Comparison of ENCODE assay signal across 9 mouse cellular contexts in the genomic region with DNA sequence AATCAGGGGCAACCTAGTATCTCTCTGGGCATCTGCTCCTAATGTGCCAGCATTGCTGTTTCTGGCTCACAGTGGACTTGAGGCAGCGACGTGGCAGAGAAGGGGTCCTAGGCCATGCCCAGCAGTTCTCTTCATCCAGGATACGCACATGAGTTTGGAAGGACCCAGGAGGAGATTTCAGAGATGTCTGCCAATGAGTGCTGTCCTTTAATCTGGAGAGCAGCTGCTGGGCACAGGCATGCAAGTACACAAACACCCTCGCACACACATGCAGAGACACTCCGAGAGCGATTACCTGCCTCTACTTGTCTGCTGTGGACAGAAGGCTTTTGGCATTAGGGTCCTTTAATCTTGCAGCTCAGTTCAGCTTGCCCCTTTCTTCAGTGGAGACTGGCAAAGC. TPM values are rescaled to one million over a fixed set of nuclear protein-coding genes. Genes with fewer than 3 reads are reported as not detected.
DNase-seq lines count a peak whose midpoint lies in the region; ATAC-seq and TF ChIP-seq lines count a peak whose summit lies in the region.
"Had no signal": no experiment of that assay in that cellular context is flagged by ENCODE, and none has a peak within 500 bp of the region (broad histone marks: within the 10 kb centered on the region; RNA-seq: fewer than 3 reads in every experiment).

A gene (plus strand): TSS at position 343 of the 400 bp plus-strand sequence.

- no peak for DNase-seq in neural tube, embryonic 11.5 days (ENCODE audit: low spot score)
- no peak for DNase-seq in neural tube, embryonic 10.5 days (ENCODE audit: extremely low spot score, low spot score)
- no peak for DNase-seq in heart, postnatal 25 days (ENCODE audit: low spot score)
- no peak for DNase-seq in urinary bladder, postnatal 4 days (ENCODE audit: low spot score in 2 of 2)
- DNase-seq in frontal cortex, postnatal 10 days (ENCODE audit: low spot score in 2 of 2), result no peak

- 0 out of 2 replicates have a peak within 1 kb of the TSS, but pooled peaks have one; percentile 8 for H3K27ac ChIP-seq in neural tube, embryonic 11.5 days (ENCODE audit: low read depth, low read length)
- H3K27ac ChIP-seq in embryonic fibroblast, embryonic 13.5 days (ENCODE audit: insufficient read depth, low read length), result no peak within 1 kb of the TSS
- no peak within 1 kb of the TSS for H3K27ac ChIP-seq in stomach, embryonic 14.5 days (ENCODE audit: low read length)

- H3K9ac ChIP-seq in neural tube, embryonic 11.5 days (ENCODE audit: low read length), result no peak within 1 kb of the TSS
- no peak within 1 kb of the TSS for H3K9ac ChIP-seq in stomach, embryonic 14.5 days (replicated peaks; ENCODE audit: low read depth, low read length)

- H3K36me3 ChIP-seq in neural tube, embryonic 11.5 days (ENCODE audit: control insufficient read depth, insufficient read depth, low read length), result no peaks in the 10 kb centered on the region
- H3K36me3 ChIP-seq in stomach, embryonic 14.5 days (ENCODE audit: control insufficient read depth, insufficient read depth, low read length), result no peaks in the 10 kb centered on the region

- 85% methylated on average over 6 of the region's 6 CpGs for WGBS in neural tube, embryonic 11.5 days
- WGBS in stomach, embryonic 14.5 days, result 77% methylated on average over 6 of the region's 6 CpGs

- H3K4me3 ChIP-seq in neural tube, embryonic 11.5 days (ENCODE audit: low read depth, low read length), result no peak within 1 kb of the TSS
- no peak within 1 kb of the TSS for H3K4me3 ChIP-seq in embryonic fibroblast, embryonic 13.5 days (ENCODE audit: insufficient read depth, low read length)
- no peak within 1 kb of the TSS for H3K4me3 ChIP-seq in stomach, embryonic 14.5 days (ENCODE audit: low read depth, low read length)

- H3K9me3 ChIP-seq in neural tube, embryonic 11.5 days (ENCODE audit: control insufficient read depth, low read length), result no peaks in the 10 kb centered on the region
- H3K9me3 ChIP-seq in stomach, embryonic 14.5 days (ENCODE audit: control insufficient read depth, low read depth, low read length), result no peaks in the 10 kb centered on the region

- H3K4me2 ChIP-seq in neural tube, embryonic 11.5 days (ENCODE audit: low read depth), result no peak within 1 kb of the TSS
- H3K4me2 ChIP-seq in stomach, embryonic 14.5 days (replicated peaks; ENCODE audit: low read depth, low read length), result no peak within 1 kb of the TSS
- H3K4me2 ChIP-seq: midbrain, embryonic 11.5 days had no signal

- intact Hi-C loops in heart, postnatal 25 days (cut with DNase I), result no loop called here

- no peak for ATAC-seq in neural tube, embryonic 11.5 days (ENCODE audit: insufficient read depth, low FRiP score, low TSS enrichment)
- ATAC-seq in stomach, embryonic 14.5 days (ENCODE audit: insufficient number of reproducible peaks, insufficient read depth, low FRiP score, low read depth), result no peak
- no peak for ATAC-seq in cerebellum, adult (ENCODE audit: insufficient number of reproducible peaks, low FRiP score, low TSS enrichment)

- no peaks in the 10 kb centered on the region for H3K27me3 ChIP-seq in neural tube, embryonic 11.5 days (ENCODE audit: control insufficient read depth, insufficient read depth, low read length)
- H3K27me3 ChIP-seq in stomach, embryonic 14.5 days (ENCODE audit: control insufficient read depth, insufficient read depth, low read length), result no peaks in the 10 kb centered on the region

- H3K4me1 ChIP-seq in neural tube, embryonic 11.5 days (ENCODE audit: control insufficient read depth, insufficient read depth, low read length), result no peaks in the 10 kb centered on the region
- no peaks in the 10 kb centered on the region for H3K4me1 ChIP-seq in embryonic fibroblast, embryonic 13.5 days (ENCODE audit: control insufficient read depth, insufficient read depth, low read length)
- no peaks in the 10 kb centered on the region for H3K4me1 ChIP-seq in stomach, embryonic 14.5 days (ENCODE audit: control insufficient read depth, insufficient read depth, low read length)

- no peak for TF ChIP-seq CTCF in embryonic fibroblast, embryonic 13.5 days (IDR thresholded peaks at IDR 0.05; ENCODE audit: borderline replicate concordance, insufficient read depth, low read length)

- TF ChIP-seq POLR2A in embryonic fibroblast, embryonic 13.5 days (IDR thresholded peaks at IDR 0.05; ENCODE audit: low read depth, low read length), result no peak

RNA-seq across cellular contexts. Expression of the gene that starts here (rescaled TPM):
- polyA plus RNA-seq in neural tube, embryonic 11.5 days (2014; fragmentation: Nextera tagmentation; extraction: Ambion mirVana), result 13.0 and 15.4 TPM in 2 replicates
- 138 and 223 TPM in 2 replicates for polyA plus RNA-seq in embryonic fibroblast, embryonic 13.5 days (2011; ENCODE audit: insufficient read length, low read depth, missing spikeins)
- total RNA-seq in heart, postnatal 25 days (2021), result 10 to 100 TPM; 32.9 to 40.7 TPM
- 54.7 and 54.8 TPM in 2 replicates for polyA plus RNA-seq in stomach, embryonic 14.5 days (2014; fragmentation: Nextera tagmentation; extraction: Ambion mirVana)
